Mouse (Mus musculus) bone marrow macrophage, adult 2 months (primary cell): ENCODE results near the gene Wdr17.

Experiments
- CTCF ChIP-seq: IDR thresholded peaks from 2 replicates; pipeline ENCODE4 v1.5.1; 2012; ENCODE audit warnings: low read depth, mild to moderate bottlenecking, low read length, moderate library complexity
- POLR2A ChIP-seq: IDR thresholded peaks from 2 replicates; pipeline ENCODE4 v1.6.1; 2012; ENCODE audit warnings: mild to moderate bottlenecking, low read depth, low read length, borderline replicate concordance

- no peak for TF ChIP-seq POLR2A
- TF ChIP-seq CTCF = no peak
Observed at GRCm38 (mm10) chr8:54899444-54899843, 12.5 kb upstream of the Wdr17 start.
